Mouse (Mus musculus) kidney, adult 18-20 months (tissue): ENCODE data around the gene Evx2.

Source experiments
- DNase-seq: peaks from one replicate; pipeline ENCODE4 v3.0.0; 2021

The Evx2 gene

GRCm38 (mm10) chr2:74680561-74681398 is 21.4 kb upstream of the Evx2 start:
- no peak for DNase-seq

- no peak for DNase-seq
Observed at GRCm38 (mm10) chr2:74679980-74680379, 20.6 kb upstream of the Evx2 start.

- no peak for DNase-seq
Observed at GRCm38 (mm10) chr2:74679596-74679971, 20.2 kb upstream of the Evx2 start.

- no peak for DNase-seq
Observed at GRCm38 (mm10) chr2:74678891-74679595, 19.7 kb upstream of the Evx2 start, which contains the start of gene Hoxd11. Gene Hoxd11, plus strand, starts transcription at chr2:74679557.

- no peak for DNase-seq
Observed at GRCm38 (mm10) chr2:74677106-74677505, 17.7 kb upstream of the Evx2 start.

GRCm38 (mm10) chr2:74676376-74677052 is 17.2 kb upstream of the Evx2 start:
- no peak for DNase-seq

GRCm38 (mm10) chr2:74675666-74676282 is 16.4 kb upstream of the Evx2 start:
- DNase-seq = no peak

GRCm38 (mm10) chr2:74674881-74675665 is 15.7 kb upstream of the Evx2 start, which contains the start of gene Hoxd12:
Gene Hoxd12, plus strand, starts transcription at chr2:74675013.
- no peak for DNase-seq

GRCm38 (mm10) chr2:74673835-74674425 is 14.6 kb upstream of the Evx2 start:
- DNase-seq = no peak

- DNase-seq = no peak
Observed at GRCm38 (mm10) chr2:74672481-74673362, 13.4 kb upstream of the Evx2 start.

GRCm38 (mm10) chr2:74671847-74672246 is 12.5 kb upstream of the Evx2 start:
- no peak for DNase-seq

- DNase-seq = no peak
Observed at GRCm38 (mm10) chr2:74670632-74671188, 11.4 kb upstream of the Evx2 start.

GRCm38 (mm10) chr2:74669650-74670235 is 10.4 kb upstream of the Evx2 start:
- peak; percentile 24 for DNase-seq

GRCm38 (mm10) chr2:74669230-74669578 is 9.8 kb upstream of the Evx2 start:
- no peak for DNase-seq

- DNase-seq = peak; percentile 61
Observed at GRCm38 (mm10) chr2:74668370-74669229, 9.2 kb upstream of the Evx2 start.

GRCm38 (mm10) chr2:74667842-74668357 is 8.5 kb upstream of the Evx2 start, which contains the start of gene Hoxd13:
Gene Hoxd13, plus strand, starts transcription at chr2:74668310.
- no peak for DNase-seq

GRCm38 (mm10) chr2:74667191-74667841 is 8.0 kb upstream of the Evx2 start:
- peak; percentile 58 for DNase-seq

GRCm38 (mm10) chr2:74666411-74666810 is 7.1 kb upstream of the Evx2 start:
- DNase-seq = peak; percentile 14
